Mouse (Mus musculus): Measurements from ENCODE around the gene Slc2a4. TPM values are rescaled to one million over a fixed set of nuclear protein-coding genes. Genes with fewer than 3 reads are reported as not detected.

Gene Slc2a4
- polyA plus RNA-seq, 1 experiment, result not detected

- H3K4me1 ChIP-seq (ENCODE audit: control insufficient read depth, insufficient read depth, low read length), result peaks cover 12% of the 10 kb centered on the region
- no peak overlapping the region for H3K27ac ChIP-seq (ENCODE audit: insufficient read depth, low read depth, low read length)
- TF ChIP-seq CTCF (IDR thresholded peaks at IDR 0.05; ENCODE audit: low read depth, low read length), result no peak
- TF ChIP-seq POLR2A (IDR thresholded peaks at IDR 0.05; ENCODE audit: borderline replicate concordance, low read depth, low read length), result no peak
- H3K4me3 ChIP-seq (ENCODE audit: insufficient read depth, low read length), result no peak overlapping the region
These were observed 28.3 kb upstream of the Slc2a4 start for GRCm38 (mm10) chr11:69976271-69976670.

DNA sequence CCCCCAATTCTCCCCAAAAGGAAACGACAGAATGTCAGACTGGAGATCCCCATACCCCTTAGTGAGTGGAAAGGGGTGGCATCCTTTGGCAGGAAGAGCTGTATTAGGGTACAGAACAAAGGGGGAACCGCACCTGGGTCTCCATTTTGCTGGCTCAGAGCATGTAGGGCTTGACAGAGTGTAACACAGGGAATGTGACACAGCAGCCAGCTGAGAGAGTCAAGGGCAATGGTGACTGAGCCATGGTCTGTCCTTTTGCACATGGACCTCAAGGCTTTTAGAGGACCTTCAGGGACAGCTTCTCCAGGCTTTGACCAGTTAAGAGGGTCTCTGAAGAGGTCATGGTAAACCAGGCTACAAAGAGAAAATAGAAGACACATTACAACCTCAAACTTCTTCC, 26.9 kb upstream of the Slc2a4 start:
- TF ChIP-seq CTCF (IDR thresholded peaks at IDR 0.05; ENCODE audit: low read depth, low read length) (no peak), POLR2A (IDR thresholded peaks at IDR 0.05; ENCODE audit: borderline replicate concordance, low read depth, low read length) (no peak)
- no peak overlapping the region for H3K4me3 ChIP-seq (ENCODE audit: insufficient read depth, low read length)
- no peak overlapping the region for H3K27ac ChIP-seq (ENCODE audit: insufficient read depth, low read depth, low read length)
- peaks cover 12% of the 10 kb centered on the region for H3K4me1 ChIP-seq (ENCODE audit: control insufficient read depth, insufficient read depth, low read length)

DNA sequence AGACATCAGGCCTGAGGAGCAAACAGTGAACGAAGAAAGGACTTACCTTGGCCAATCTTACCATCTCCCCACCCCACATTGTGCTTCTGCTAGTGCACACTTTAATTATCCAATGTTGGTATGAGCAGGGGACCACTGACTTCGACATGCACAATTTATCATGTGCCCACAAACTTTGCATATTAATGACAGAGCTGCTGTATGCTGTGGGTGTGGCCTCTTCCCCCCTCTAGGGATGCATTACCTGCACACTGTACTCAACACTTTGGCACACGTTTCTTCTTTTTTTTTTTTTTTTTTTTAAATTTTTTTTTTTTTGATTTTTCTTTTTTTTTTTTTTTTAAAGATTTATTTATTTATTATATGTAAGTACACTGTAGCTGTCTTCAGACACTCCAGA, 22.8 kb upstream of the Slc2a4 start:
- Histone ChIP-seq H3K4me3 (ENCODE audit: insufficient read depth, low read length) (no peak overlapping the region), H3K4me1 (ENCODE audit: control insufficient read depth, insufficient read depth, low read length) (peaks cover 8% of the 10 kb centered on the region), H3K27ac (ENCODE audit: insufficient read depth, low read depth, low read length) (no peak overlapping the region)
- TF ChIP-seq POLR2A (IDR thresholded peaks at IDR 0.05; ENCODE audit: borderline replicate concordance, low read depth, low read length), result no peak
- no peak for TF ChIP-seq CTCF (IDR thresholded peaks at IDR 0.05; ENCODE audit: low read depth, low read length)

DNA sequence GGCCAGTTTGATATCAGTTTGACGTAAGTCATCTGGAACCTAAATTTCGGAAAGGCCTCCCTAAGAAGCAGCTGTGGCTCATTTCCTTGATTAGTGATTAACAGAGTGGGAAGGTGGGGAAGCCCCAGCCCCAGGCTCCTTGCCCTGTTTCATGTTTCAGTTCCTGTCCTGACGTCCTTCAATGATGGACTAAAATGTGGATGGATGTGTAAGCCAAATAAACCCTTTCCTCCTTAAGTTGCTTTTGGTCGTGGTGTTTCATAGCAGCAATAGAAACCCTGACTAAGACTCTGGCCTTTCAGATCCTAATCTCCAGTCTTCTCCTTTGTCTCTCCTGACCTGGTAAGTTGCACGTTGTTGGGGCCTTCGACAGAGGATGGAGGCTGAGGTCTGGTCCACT, 22.2 kb upstream of the Slc2a4 start:
- Histone ChIP-seq H3K4me1 (ENCODE audit: control insufficient read depth, insufficient read depth, low read length) (peaks cover 8% of the 10 kb centered on the region), H3K27ac (ENCODE audit: insufficient read depth, low read depth, low read length) (no peak overlapping the region), H3K4me3 (ENCODE audit: insufficient read depth, low read length) (no peak overlapping the region)
- no peak for TF ChIP-seq POLR2A (IDR thresholded peaks at IDR 0.05; ENCODE audit: borderline replicate concordance, low read depth, low read length)
- no peak for TF ChIP-seq CTCF (IDR thresholded peaks at IDR 0.05; ENCODE audit: low read depth, low read length)

GRCm38 (mm10) chr11:69968793-69969192, 20.8 kb upstream of the Slc2a4 start:
- TF ChIP-seq CTCF (IDR thresholded peaks at IDR 0.05; ENCODE audit: low read depth, low read length) (no peak), POLR2A (IDR thresholded peaks at IDR 0.05; ENCODE audit: borderline replicate concordance, low read depth, low read length) (no peak)
- Histone ChIP-seq H3K4me1 (ENCODE audit: control insufficient read depth, insufficient read depth, low read length) (peaks cover 8% of the 10 kb centered on the region), H3K27ac (ENCODE audit: insufficient read depth, low read depth, low read length) (no peak overlapping the region), H3K4me3 (ENCODE audit: insufficient read depth, low read length) (no peak overlapping the region)

DNA sequence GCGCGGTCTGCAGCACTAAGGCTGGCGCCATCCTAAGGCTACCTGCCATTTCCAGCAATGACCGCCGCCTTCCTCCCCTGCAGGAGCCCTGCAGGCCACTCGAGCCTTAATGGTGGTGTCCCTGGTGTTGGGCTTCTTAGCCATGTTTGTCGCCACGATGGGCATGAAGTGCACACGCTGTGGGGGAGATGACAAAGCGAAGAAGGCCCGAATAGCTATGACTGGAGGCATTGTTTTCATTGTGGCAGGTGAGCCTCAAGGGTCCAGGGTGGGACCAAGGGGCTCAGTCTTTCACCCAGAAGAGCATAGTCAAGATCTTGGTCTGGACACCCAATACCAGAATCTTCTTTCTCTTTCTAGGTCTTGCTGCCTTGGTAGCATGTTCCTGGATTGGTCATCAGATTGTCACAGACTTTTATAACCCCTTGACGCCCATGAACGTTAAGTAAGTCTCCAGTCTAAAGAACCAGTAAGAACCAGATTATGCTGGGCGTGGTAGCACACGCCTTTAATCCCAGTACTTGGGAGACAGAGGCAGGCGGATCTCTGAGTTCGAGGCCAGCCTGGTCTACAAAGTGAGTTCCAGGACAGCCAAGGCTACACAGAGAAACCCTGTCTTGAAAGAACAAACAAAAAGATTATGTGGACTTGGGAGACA, 19.0 kb upstream of the Slc2a4 start:
- H3K4me1 ChIP-seq (ENCODE audit: control insufficient read depth, insufficient read depth, low read length), result no peaks in the 10 kb centered on the region
- no peak overlapping the region; the same call in 1 of the 2 replicates for H3K4me3 ChIP-seq (ENCODE audit: insufficient read depth, low read length)
- no peak overlapping the region for H3K27ac ChIP-seq (ENCODE audit: insufficient read depth, low read depth, low read length)
- TF ChIP-seq POLR2A (IDR thresholded peaks at IDR 0.05; ENCODE audit: borderline replicate concordance, low read depth, low read length) (no peak), CTCF (IDR thresholded peaks at IDR 0.05; ENCODE audit: low read depth, low read length) (no peak)

DNA sequence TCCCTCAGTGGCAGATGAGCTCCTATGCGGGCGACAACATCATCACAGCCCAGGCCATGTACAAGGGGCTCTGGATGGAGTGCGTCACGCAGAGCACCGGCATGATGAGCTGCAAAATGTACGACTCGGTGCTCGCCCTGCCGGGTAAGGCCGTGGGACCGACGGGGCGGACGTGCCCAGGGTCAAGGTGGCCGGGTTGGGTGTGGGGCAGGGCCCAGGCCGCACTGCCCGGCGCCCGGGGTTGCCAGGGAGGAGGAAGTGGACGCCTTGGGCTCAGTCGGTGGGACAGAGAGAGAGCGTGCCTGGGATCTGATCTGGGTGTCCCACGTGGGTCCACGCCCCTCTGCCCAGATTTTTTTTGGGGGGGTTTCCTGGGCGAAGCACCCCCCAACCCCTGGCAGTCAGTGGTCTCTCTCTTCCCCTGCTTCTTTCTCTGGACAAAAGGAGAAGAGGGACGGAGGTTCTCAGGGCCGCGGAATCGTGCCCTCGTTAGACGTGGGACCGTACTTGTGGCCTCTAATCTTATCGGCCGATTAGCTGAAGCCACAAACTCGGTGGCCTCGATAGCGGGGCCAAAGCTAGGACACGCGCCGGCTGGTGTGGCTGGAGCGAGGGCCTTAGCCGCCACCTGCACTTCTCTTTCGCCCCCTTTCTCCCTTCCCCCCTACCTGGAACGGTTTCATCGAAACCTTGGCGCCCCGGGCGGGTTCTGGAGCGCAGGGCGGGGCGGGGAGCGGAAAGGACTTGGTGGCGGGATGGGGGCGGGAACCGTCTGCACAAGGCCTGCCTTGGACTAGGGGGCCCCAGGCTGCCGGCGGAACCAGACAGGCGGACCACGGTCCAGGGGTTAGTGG, 18.2 kb upstream of the Slc2a4 start:
- Histone ChIP-seq H3K4me1 (ENCODE audit: control insufficient read depth, insufficient read depth, low read length) (no peaks in the 10 kb centered on the region), H3K27ac (ENCODE audit: insufficient read depth, low read depth, low read length) (no peak overlapping the region), H3K4me3 (ENCODE audit: insufficient read depth, low read length) (peak overlapping the region; percentile 43)
- TF ChIP-seq CTCF (IDR thresholded peaks at IDR 0.05; ENCODE audit: low read depth, low read length) (no peak), POLR2A (IDR thresholded peaks at IDR 0.05; ENCODE audit: borderline replicate concordance, low read depth, low read length) (no peak)

DNA sequence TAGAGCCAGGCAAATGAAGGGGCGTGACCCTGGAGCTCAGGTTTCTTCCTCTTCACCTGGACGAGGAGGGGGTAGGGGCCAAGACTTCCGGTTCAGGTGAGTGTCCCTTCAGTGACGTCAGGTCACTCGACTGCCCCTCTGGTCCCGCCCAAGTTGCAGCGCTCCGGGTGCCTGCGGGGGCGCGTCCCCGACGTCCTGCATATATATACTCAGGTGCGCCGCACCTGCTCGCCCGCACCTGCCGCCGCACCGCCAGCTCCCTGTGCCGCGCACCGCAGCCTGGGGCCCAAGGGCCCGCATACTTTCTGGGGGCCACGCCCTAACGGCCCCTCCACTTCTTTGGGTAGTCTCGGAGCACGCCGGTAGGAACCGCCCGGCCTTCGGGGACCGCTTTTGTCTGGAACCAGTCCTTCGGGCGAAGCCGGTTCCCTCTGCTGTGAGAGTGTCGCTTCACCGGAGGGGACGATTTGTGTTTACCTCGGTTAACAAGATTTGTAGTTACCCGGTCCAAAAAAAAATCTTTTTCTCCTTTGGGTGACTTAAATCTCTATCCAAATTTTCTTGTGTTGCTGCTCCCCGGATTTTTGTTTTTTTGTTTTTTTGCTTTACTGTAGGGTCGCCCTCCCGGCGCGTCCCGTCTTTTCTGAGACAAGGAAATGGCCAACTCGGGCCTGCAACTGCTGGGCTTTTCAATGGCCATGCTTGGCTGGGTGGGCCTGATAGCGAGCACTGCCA, 17.4 kb upstream of the Slc2a4 start:
- Histone ChIP-seq H3K4me1 (ENCODE audit: control insufficient read depth, insufficient read depth, low read length) (no peaks in the 10 kb centered on the region), H3K27ac (ENCODE audit: insufficient read depth, low read depth, low read length) (no peak overlapping the region), H3K4me3 (ENCODE audit: insufficient read depth, low read length) (peak overlapping the region; percentile 43; the same call in 1 of the 2 replicates)
- TF ChIP-seq POLR2A (IDR thresholded peaks at IDR 0.05; ENCODE audit: borderline replicate concordance, low read depth, low read length) (no peak), CTCF (IDR thresholded peaks at IDR 0.05; ENCODE audit: low read depth, low read length) (no peak)

DNA sequence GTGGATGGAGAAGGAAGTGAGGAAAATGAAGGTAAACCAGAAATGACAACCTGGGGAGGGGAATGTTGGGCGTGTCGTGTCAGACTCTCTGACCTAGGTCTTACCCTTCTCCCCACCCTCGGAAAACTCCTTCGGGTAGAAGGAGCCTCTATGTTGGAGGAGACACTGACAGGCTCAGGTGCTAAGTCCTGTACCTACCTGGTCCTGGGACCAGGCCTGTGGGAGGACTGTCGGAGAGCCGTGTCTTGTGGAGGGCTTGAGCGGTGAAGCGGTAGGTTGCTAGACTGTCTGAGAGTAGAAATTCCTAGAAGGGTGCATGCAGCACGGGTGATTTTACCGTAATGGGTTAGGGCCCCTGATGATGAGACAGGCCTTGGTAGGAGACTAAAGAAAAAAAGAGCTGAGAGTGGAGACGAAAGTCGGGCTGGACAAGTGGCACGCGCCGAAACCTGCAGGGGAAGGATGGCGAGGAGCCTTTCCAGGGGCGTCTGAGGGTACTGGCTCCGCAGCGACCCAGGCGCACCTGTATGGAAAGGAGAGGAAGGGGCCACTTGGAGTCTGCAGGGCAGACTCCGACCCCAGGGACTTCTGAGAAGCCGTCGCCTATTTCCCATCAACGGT, 16.8 kb upstream of the Slc2a4 start, which contains the start of gene Cldn7:
Gene Cldn7, plus strand, starts transcription at position 130 of the 621 bp plus-strand sequence.
- H3K4me1 ChIP-seq (ENCODE audit: control insufficient read depth, insufficient read depth, low read length), result no peaks in the 10 kb centered on the region
- H3K27ac ChIP-seq (ENCODE audit: insufficient read depth, low read depth, low read length), result no peak within 1 kb of the TSS
- H3K4me3 ChIP-seq (ENCODE audit: insufficient read depth, low read length), result no peak within 1 kb of the TSS
- TF ChIP-seq CTCF (IDR thresholded peaks at IDR 0.05; ENCODE audit: low read depth, low read length) (no peak), POLR2A (IDR thresholded peaks at IDR 0.05; ENCODE audit: borderline replicate concordance, low read depth, low read length) (no peak)
